Mouse (Mus musculus) hindbrain, embryonic 13.5 days (tissue): ENCODE measurements around the gene Mcfd2. TPM values are rescaled to one million over a fixed set of nuclear protein-coding genes. Genes with fewer than 3 reads are reported as not detected.

Source experiments
- ATAC-seq: fragments of 200-750 bp; cut with Nextera tagmentation; 2 replicates; pipeline ENCODE4 v1.8.0; 2017; ENCODE audit warnings: moderate TSS enrichment; ENCODE audit not compliant: low FRiP score
- H3K27ac ChIP-seq: fragments of 300-500 bp; sonication (generic); 2 replicates; pipeline ENCODE4 v1.5.1; 2015; ENCODE audit warnings: inconsistent platforms, mild to moderate bottlenecking, moderate library complexity
- H3K27me3 ChIP-seq: fragments of 300-500 bp; sonication (generic); 2 replicates; pipeline ENCODE4 v1.6.1; 2015; ENCODE audit warnings: mild to moderate bottlenecking, inconsistent platforms
- H3K36me3 ChIP-seq: fragments of 300-500 bp; sonication (generic); 2 replicates; pipeline ENCODE4 v1.6.1; 2015; ENCODE audit warnings: mild to moderate bottlenecking, inconsistent platforms
- H3K4me1 ChIP-seq: fragments of 300-500 bp; sonication (generic); replicated peaks from 2 replicates; pipeline ENCODE4 v1.6.1; 2015; ENCODE audit warnings: inconsistent platforms
- H3K4me2 ChIP-seq: fragments of 300-500 bp; sonication (generic); 2 replicates; pipeline ENCODE4 v1.6.1; 2015; ENCODE audit warnings: inconsistent platforms, mild to moderate bottlenecking, moderate library complexity
- H3K4me3 ChIP-seq: fragments of 300-500 bp; sonication (generic); 2 replicates; pipeline ENCODE4 v1.5.1; 2015; ENCODE audit warnings: mild to moderate bottlenecking, inconsistent platforms
- H3K9ac ChIP-seq: fragments of 300-500 bp; sonication (generic); 2 replicates; pipeline ENCODE4 v1.6.1; 2015; ENCODE audit warnings: mild to moderate bottlenecking, inconsistent platforms
- H3K9me3 ChIP-seq: fragments of 300-500 bp; sonication (generic); 2 replicates; pipeline ENCODE4 v1.6.1; 2016; ENCODE audit warnings: inconsistent platforms
- WGBS: fragments of 180-500 bp; shearing (Covaris S2); methylation state at CpG from one replicate; pipeline ENCODE4 v1.1.7; 2015; 5-methylcytosine and 5-hydroxymethylcytosine counted together
- polyA plus RNA-seq: library from polyadenylated mRNA; unstranded; fragments of >200 nt; fragmentation: Nextera tagmentation; extraction: Ambion mirVana; gene quantifications from 2 replicates; pipeline ENCODE4 v1.2.1, GENCODE M21; 2015

Gene Mcfd2
- polyA plus RNA-seq, 1 experiment from 2014 or later, result 50.9 TPM

DNA sequence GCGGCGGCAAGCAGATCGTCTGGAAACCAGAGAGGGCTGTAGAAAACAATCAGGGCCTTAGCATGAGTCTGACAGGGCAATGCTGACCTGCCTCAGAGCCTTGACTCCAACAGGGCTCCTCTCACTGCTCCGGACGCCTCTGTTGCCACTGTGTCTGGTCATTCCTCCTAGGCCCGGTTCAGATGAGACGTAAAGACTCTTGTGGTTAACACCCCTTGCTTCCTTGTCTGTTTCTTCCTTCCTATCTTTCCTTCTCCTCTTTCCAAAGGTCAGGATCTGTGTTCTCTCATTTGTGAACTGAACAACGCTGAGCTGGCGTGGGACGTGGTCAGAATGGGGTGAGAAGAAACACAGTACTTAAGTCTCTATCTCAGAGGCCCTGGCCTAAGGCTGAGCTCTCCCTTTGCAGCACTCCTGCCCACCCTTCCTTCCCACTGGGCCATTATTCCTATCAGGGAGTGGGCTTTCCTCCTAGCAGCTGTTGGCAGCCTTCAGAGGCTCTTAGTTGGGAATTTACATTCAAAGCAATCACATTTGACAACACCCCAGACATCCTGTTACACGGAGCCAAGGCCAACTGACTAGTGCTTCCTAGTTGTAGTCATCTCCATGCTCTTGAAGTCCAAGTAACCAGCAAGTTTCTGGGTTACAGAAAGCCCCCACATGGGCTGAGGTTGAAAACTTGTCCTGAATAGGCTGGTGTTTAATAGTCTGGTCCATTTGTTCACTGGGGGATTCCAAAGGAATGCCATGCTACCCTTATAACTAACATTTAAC lies 1.5 kb downstream of the Mcfd2 start:
- H3K4me3 ChIP-seq, result peak overlapping the region; percentile 88
- peaks cover 41% of the 10 kb centered on the region for H3K36me3 ChIP-seq
- no peak for ATAC-seq
- 92% methylated on average over 11 of the region's 11 CpGs for WGBS
- H3K27me3 ChIP-seq, result no peaks in the 10 kb centered on the region
- peaks cover 21% of the 10 kb centered on the region for H3K4me1 ChIP-seq
- H3K9me3 ChIP-seq, result peaks cover 19% of the 10 kb centered on the region
- peak overlapping the region; percentile 95 for H3K9ac ChIP-seq
- H3K4me2 ChIP-seq, result peak overlapping the region; percentile 74
- no peak overlapping the region for H3K27ac ChIP-seq

DNA sequence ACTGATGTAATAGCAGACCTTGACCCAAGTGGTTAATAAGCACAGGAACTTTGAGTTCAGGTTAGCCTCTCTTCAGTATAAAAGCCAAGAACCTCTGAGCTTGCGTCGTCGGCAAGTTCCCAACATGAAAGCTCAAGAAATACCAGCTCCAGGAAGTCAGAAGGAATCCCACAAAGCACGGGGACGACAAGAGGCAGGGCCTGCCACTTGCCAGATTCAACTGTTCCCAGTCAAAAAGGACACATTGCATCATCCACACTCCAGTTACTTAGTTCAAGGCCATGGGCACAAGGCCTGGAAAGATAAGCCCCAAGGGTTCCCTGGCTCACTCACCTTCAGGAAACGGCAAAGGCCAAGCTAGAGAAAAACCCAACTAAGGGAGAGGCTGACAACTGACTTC lies 2.3 kb downstream of the Mcfd2 start:
- H3K27me3 ChIP-seq, result no peaks in the 10 kb centered on the region
- H3K4me3 ChIP-seq, result no peak overlapping the region
- ATAC-seq, result no peak
- H3K36me3 ChIP-seq, result peaks cover 48% of the 10 kb centered on the region
- H3K9ac ChIP-seq, result no peak overlapping the region
- H3K27ac ChIP-seq, result no peak overlapping the region
- no peak overlapping the region for H3K4me2 ChIP-seq
- peaks cover 21% of the 10 kb centered on the region for H3K4me1 ChIP-seq
- peaks cover 19% of the 10 kb centered on the region for H3K9me3 ChIP-seq
- 95% methylated on average over 6 of the region's 6 CpGs for WGBS

DNA sequence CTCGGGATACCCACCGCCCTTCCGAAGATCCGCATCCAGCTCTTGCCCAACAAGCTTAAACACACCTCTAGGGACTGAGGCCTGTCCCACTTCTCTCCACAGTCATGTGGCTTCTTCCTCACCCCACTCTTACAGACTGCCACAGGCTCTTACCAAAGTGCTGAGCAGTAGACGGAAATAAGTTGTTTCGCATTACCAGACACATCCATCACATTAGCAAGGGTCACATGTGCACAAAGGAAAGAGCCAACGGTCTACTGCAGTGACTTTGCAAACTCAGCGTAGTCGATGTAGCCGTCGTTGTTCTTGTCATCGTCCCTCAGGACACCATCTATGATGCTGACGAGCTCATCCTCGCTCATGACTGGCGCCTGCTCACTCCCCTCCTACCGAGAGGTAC lies 10.1 kb downstream of the Mcfd2 start:
- ATAC-seq, result no peak
- no peak overlapping the region for H3K27ac ChIP-seq
- WGBS, result 64% methylated on average over 16 of the region's 16 CpGs

DNA sequence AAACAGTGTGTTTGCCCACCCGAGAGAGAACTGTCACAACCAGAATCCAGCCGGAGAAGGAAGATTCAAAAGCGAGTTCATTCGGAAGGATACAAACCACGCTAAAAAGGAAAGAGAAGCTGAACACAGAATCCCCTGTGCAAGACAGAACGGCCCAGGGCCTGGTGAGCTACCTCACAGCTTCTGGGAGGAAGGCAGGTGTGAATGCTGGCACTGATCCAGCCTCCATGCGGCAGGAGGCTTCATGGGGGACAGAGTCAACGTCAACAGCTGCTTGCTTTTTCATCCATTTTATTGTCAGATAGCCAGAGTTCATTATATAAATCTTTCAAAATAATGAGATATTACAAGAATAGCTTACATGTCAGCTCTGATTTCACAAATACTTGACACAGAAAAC lies 11.4 kb downstream of the Mcfd2 start:
- Histone ChIP-seq H3K36me3 (peaks cover 61% of the 10 kb centered on the region), H3K4me3 (no peak overlapping the region), H3K9ac (no peak overlapping the region), H3K27ac (no peak overlapping the region), H3K4me2 (no peak overlapping the region), H3K4me1 (no peaks in the 10 kb centered on the region), H3K27me3 (no peaks in the 10 kb centered on the region), H3K9me3 (no peaks in the 10 kb centered on the region)
- 80% methylated on average over 8 of the region's 8 CpGs for WGBS
- no peak for ATAC-seq

More for the DNA sequence above, 10.1 kb downstream of the Mcfd2 start:
- no peaks in the 10 kb centered on the region for H3K4me1 ChIP-seq
- H3K4me3 ChIP-seq, result no peak overlapping the region
- H3K4me2 ChIP-seq, result no peak overlapping the region
- H3K9ac ChIP-seq, result no peak overlapping the region
- peaks cover 74% of the 10 kb centered on the region for H3K36me3 ChIP-seq
- no peaks in the 10 kb centered on the region for H3K27me3 ChIP-seq
- peaks cover 8% of the 10 kb centered on the region for H3K9me3 ChIP-seq

DNA sequence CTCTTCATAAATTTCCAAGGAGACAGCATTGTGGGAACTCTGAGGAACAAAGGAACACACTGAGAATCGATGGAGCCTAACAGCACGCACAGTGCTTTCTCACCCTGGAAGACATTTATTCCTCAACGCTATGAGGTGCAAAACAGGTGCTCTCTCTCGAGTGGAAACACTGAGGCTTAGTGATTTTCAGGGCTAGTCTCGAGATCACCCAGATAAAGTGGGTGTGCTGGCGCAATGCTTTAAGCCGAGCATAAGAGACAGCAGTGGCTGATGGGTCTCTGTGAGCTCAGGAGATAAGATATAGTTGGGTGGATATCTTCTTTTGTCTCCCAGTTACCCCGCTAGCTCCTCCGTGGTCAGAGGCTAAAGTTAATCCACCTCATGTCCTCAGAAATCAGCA lies 19.6 kb downstream of the Mcfd2 start:
- Histone ChIP-seq H3K9me3 (peaks cover 14% of the 10 kb centered on the region; the same call in 1 of the 2 replicates), H3K9ac (no peak overlapping the region), H3K4me3 (no peak overlapping the region), H3K4me2 (no peak overlapping the region), H3K4me1 (no peaks in the 10 kb centered on the region; the same call in 1 of the 2 replicates), H3K27me3 (no peaks in the 10 kb centered on the region), H3K27ac (no peak overlapping the region), H3K36me3 (no peaks in the 10 kb centered on the region)
- 77% methylated on average over 9 of the region's 9 CpGs for WGBS
- no peak for ATAC-seq

DNA sequence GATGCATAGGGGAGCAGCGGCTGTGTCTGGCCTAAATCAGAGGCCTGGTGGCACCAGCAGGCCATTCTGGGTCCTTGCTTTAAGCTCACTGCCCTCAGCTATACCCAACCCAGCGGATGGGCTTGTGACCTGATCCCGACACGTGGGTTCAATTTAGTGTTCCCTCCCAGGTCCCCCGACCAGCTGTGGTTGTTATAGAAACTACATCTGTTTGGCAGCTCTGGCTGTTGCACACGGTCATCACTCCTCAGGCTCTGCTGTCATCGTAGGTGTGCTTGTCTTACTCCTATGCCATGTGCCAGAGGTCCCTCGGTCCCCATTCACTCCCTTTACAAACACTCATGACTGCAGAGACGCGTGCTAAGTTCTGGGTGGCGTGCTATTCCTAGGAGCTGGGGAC lies 27.9 kb downstream of the Mcfd2 start:
- H3K27ac ChIP-seq, result no peak overlapping the region
- H3K4me2 ChIP-seq, result no peak overlapping the region
- no peak for ATAC-seq
- WGBS, result 89% methylated on average over 11 of the region's 11 CpGs
- no peak overlapping the region for H3K9ac ChIP-seq
- H3K27me3 ChIP-seq, result no peaks in the 10 kb centered on the region
- peaks cover 15% of the 10 kb centered on the region for H3K4me1 ChIP-seq
- no peaks in the 10 kb centered on the region for H3K36me3 ChIP-seq
- no peak overlapping the region for H3K4me3 ChIP-seq
- H3K9me3 ChIP-seq, result peaks cover 15% of the 10 kb centered on the region; the same call in 1 of the 2 replicates

DNA sequence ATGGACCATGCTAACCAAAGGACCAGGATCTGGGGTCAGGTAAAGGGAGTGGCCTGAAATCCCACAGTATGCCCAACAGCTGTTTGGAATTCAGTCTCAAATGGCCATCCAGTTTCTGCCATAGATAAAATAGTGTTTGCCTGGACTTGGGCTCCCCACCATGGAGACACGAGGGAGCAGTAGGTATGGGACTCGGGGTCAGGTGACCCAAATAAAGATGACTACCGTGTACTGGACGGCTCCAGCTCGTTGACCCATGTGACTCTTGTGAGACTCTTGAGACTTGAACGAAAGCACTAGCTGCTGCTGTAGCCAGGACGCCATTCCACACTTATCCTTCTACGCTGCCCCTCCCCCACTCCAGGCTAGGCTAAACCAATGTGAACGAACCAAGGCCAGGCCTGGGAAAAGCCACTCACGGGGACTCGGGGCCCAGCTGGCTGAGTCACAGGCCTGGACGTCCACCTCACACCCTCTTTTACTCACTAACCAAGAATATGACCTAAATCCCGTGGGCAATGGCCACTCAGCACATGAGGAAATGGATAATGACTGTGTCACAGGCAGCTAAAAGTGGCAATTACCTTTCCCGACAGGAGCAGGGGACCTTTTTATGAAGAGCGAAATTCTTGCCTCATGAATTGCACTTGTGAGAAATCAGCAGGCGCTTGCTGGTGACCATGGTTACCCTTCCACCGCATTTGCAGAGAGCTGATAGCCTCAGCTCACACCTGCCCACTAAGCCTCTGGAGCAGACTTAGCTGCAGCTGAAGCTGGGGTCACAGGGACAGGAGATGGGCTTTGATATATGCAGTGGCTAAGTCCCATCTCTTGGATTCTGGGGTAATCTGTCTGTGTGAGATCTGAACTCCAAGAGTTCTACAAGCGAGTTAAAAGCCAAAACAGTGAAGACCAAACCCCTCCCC lies 28.7 kb downstream of the Mcfd2 start:
- Histone ChIP-seq H3K9ac (no peak overlapping the region), H3K9me3 (peaks cover 10% of the 10 kb centered on the region; the same call in 1 of the 2 replicates), H3K27me3 (no peaks in the 10 kb centered on the region), H3K4me2 (no peak overlapping the region), H3K36me3 (no peaks in the 10 kb centered on the region), H3K4me1 (peaks cover 15% of the 10 kb centered on the region), H3K27ac (peak overlapping the region; percentile 27; the same call in 1 of the 2 replicates), H3K4me3 (no peak overlapping the region)
- peak; percentile 52; the same call in 1 of the 2 replicates for ATAC-seq
- 55% methylated on average over 18 of the region's 18 CpGs for WGBS

DNA sequence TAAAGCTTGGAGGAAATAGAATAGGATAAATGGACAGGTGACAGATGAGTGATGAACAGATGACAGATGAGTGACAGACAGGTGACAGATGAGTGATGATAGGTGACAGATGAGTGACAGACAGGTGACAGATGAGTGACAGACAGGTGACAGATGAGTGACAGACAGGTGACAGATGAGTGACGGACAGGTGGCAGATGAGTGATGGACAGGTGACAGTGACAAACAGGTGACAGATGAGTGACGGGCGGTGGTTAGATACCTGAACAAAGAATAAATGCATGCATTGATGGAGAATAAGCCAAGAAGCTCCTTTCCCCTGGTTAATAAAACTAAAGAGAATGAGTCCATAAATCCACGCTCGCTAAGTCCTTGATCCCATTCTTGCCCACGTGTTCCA lies 30.7 kb downstream of the Mcfd2 start:
- WGBS, result 95% methylated on average over 6 of the region's 6 CpGs
- ATAC-seq, result no peak
- H3K9me3 ChIP-seq, result no peaks in the 10 kb centered on the region

DNA sequence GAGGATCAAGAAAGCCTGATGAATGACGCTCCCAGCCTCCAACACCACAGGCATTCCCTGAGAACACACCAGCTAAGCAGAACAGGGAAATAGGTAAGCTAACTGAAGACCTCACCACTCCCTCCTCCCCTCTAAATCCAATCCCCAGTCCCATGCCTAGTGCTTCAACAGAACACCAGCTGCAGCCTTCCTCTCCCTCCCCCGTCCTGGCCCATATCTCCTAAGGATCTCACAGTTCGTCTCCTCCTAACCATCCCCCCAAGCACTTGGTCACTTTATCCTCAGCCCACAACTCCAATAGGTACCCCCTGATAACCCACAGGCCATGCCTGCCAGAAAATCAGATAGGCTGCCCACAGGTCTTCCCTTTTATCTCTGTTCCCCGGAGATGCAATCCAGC lies 37.9 kb downstream of the Mcfd2 start:
- Histone ChIP-seq H3K27me3 (no peaks in the 10 kb centered on the region), H3K4me1 (no peaks in the 10 kb centered on the region), H3K27ac (no peak overlapping the region), H3K4me3 (no peak overlapping the region), H3K9ac (no peak overlapping the region), H3K4me2 (no peak overlapping the region), H3K9me3 (no peaks in the 10 kb centered on the region), H3K36me3 (no peaks in the 10 kb centered on the region)
- 79% methylated on average over 4 of the region's 4 CpGs for WGBS
- no peak for ATAC-seq

More for the DNA sequence above, 30.7 kb downstream of the Mcfd2 start:
- Histone ChIP-seq H3K27me3 (no peaks in the 10 kb centered on the region), H3K4me2 (no peak overlapping the region), H3K4me3 (no peak overlapping the region), H3K36me3 (no peaks in the 10 kb centered on the region), H3K27ac (no peak overlapping the region), H3K4me1 (peaks cover 15% of the 10 kb centered on the region), H3K9ac (no peak overlapping the region)

DNA sequence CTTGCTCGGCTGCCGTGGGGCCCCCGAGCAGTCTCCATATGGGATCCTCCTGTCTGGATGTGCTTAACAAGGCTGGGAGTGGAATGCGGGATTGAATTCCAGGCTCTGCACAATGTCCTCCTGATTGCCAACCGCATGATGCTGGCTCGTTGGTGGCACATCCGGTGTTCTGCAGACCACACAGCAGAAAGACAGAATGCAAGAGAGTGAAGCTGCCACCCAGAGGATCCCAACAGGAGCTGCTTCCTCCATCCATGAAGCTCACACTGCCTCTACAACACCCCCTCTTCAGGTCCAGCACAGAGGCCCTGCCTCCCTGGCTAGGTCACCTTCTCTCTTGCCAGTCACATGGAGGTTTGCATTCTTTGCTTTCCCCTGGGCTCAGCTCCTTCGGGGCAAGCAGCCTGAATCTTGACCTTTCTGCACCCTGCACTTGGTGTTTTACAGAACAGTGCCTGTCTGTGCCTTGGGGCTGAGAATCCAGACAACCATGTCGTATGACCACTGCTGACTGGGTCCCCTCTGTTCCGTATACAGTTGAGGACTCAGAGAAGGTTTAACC lies 39.6 kb downstream of the Mcfd2 start:
- Histone ChIP-seq H3K27ac (no peak overlapping the region), H3K4me2 (no peak overlapping the region), H3K27me3 (no peaks in the 10 kb centered on the region), H3K9ac (no peak overlapping the region), H3K9me3 (no peaks in the 10 kb centered on the region), H3K36me3 (no peaks in the 10 kb centered on the region), H3K4me3 (no peak overlapping the region), H3K4me1 (no peaks in the 10 kb centered on the region)
- ATAC-seq, result no peak
- WGBS, result 72% methylated on average over 10 of the region's 10 CpGs

DNA sequence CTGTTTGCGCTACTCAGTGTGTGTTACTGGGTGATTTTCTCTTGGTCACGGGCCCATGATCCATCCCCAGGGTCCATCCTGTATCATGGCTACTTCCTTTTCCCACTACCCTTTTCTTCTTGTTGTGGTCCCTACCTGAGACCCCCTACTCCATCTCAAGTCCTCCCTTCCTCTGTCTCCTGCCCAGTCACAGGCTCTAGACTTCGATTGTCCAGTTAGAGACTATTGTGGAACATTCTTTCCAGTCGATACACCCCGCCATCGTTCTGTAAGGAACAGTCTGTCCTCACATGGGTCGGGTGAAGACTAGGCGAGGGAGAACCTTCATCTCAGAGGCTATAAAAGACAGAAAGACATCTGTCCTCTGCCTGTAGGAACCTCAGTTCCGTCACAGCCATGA lies 40.4 kb downstream of the Mcfd2 start:
- no peak overlapping the region for H3K4me3 ChIP-seq

DNA sequence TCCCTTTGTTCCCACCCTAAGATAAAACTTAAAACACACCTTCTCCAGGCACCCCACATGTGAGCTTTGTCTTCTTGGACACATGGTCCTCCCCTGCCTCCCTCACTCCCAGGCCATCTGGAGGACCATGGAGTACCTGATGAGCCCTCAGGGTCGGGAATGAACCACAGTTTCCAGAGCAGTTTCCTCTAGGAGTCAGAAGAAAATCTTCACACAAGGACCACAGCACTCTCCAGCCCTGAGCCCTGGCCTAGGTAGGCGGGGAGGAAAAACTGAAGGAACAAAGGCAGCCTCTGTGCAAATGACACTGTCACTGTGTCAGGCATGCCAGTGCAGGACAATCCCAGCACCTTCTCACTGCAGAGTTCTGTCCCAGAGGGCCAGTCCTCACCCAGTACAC lies 41.3 kb downstream of the Mcfd2 start:
- Histone ChIP-seq H3K9ac (no peak overlapping the region), H3K9me3 (no peaks in the 10 kb centered on the region), H3K36me3 (no peaks in the 10 kb centered on the region), H3K27ac (no peak overlapping the region), H3K4me1 (no peaks in the 10 kb centered on the region), H3K4me3 (no peak overlapping the region), H3K27me3 (no peaks in the 10 kb centered on the region), H3K4me2 (no peak overlapping the region)
- ATAC-seq, result no peak
- WGBS, result 60% methylated on average over 2 of the region's 2 CpGs

More for the DNA sequence above, 40.4 kb downstream of the Mcfd2 start:
- Histone ChIP-seq H3K9ac (no peak overlapping the region), H3K4me1 (no peaks in the 10 kb centered on the region), H3K4me2 (no peak overlapping the region), H3K27ac (no peak overlapping the region), H3K36me3 (no peaks in the 10 kb centered on the region), H3K27me3 (no peaks in the 10 kb centered on the region), H3K9me3 (no peaks in the 10 kb centered on the region)
- WGBS, result 93% methylated on average over 9 of the region's 9 CpGs
- no peak for ATAC-seq
